Mouse (Mus musculus) heart, embryonic 13.5 days (tissue): Measurements from ENCODE around the gene Rsg1. TPM values are rescaled to one million over a fixed set of nuclear protein-coding genes. Genes with fewer than 3 reads are reported as not detected.

Source experiments
- ATAC-seq: fragments of 200-750 bp; cut with Nextera tagmentation; 2 replicates; pipeline ENCODE4 v1.8.0; 2017; ENCODE audit warnings: moderate TSS enrichment; ENCODE audit not compliant: insufficient number of reproducible peaks, low FRiP score, low TSS enrichment; ENCODE audit errors: extremely low read depth
- H3K27ac ChIP-seq: fragments of 300-500 bp; sonication (generic); replicated peaks from 2 replicates; pipeline ENCODE4 v1.5.1; 2015; ENCODE audit warnings: moderate library complexity, mild to moderate bottlenecking, inconsistent platforms
- H3K27me3 ChIP-seq: fragments of 300-500 bp; sonication (generic); replicated peaks from 2 replicates; pipeline ENCODE4 v1.6.1; 2015; ENCODE audit warnings: mild to moderate bottlenecking, inconsistent platforms
- H3K36me3 ChIP-seq: fragments of 300-500 bp; sonication (generic); 2 replicates; pipeline ENCODE4 v1.6.1; 2015; ENCODE audit warnings: mild to moderate bottlenecking, inconsistent platforms
- H3K4me1 ChIP-seq: fragments of 300-500 bp; sonication (generic); 2 replicates; pipeline ENCODE4 v1.6.1; 2015; ENCODE audit warnings: inconsistent platforms
- H3K4me2 ChIP-seq: fragments of 300-500 bp; sonication (generic); 2 replicates; pipeline ENCODE4 v1.6.1; 2015; ENCODE audit warnings: inconsistent platforms, mild to moderate bottlenecking, moderate library complexity
- H3K4me3 ChIP-seq: fragments of 300-500 bp; sonication (generic); 2 replicates; pipeline ENCODE4 v1.5.1; 2015; ENCODE audit warnings: moderate library complexity, mild to moderate bottlenecking, inconsistent platforms
- H3K9ac ChIP-seq: fragments of 300-500 bp; sonication (generic); 2 replicates; pipeline ENCODE4 v1.6.1; 2015; ENCODE audit warnings: inconsistent platforms, mild to moderate bottlenecking, moderate library complexity
- H3K9me3 ChIP-seq: fragments of 300-500 bp; sonication (generic); 2 replicates; pipeline ENCODE4 v1.6.1; 2016; ENCODE audit warnings: inconsistent platforms
- WGBS: fragments of 180-500 bp; shearing (Covaris S2); methylation state at CpG from one replicate; pipeline ENCODE4 v1.1.7; 2015; ENCODE audit warnings: mixed read lengths; 5-methylcytosine and 5-hydroxymethylcytosine counted together
- polyA plus RNA-seq: library from polyadenylated mRNA; unstranded; fragments of >200 nt; fragmentation: Nextera tagmentation; extraction: Ambion mirVana; gene quantifications from 2 replicates; pipeline ENCODE4 v1.2.1, GENCODE M21; 2015

The Rsg1 gene
- 2.3 and 3.0 TPM in 2 replicates for polyA plus RNA-seq

- ATAC-seq, result peak; percentile 68; the same call in 1 of the 2 replicates
- Histone ChIP-seq H3K27ac (0 out of 2 replicates have a peak within 1 kb of the TSS, but pooled peaks have one; percentile 26), H3K27me3 (no peaks in the 10 kb centered on the region), H3K9me3 (no peaks in the 10 kb centered on the region), H3K36me3 (no peaks in the 10 kb centered on the region), H3K9ac (peak within 1 kb of the TSS; percentile 83), H3K4me1 (peaks cover 17% of the 10 kb centered on the region), H3K4me3 (peak within 1 kb of the TSS; percentile 64), H3K4me2 (peak within 1 kb of the TSS; percentile 93)
- under 1% methylated on average over 24 of the region's 24 CpGs for WGBS
Measured at GRCm38 (mm10) chr4:141213770-141214336, at the start of gene Rsg1. Gene Rsg1, plus strand, starts transcription at chr4:141213956.

- WGBS, result 71% methylated on average over 8 of the region's 8 CpGs
- no peaks in the 10 kb centered on the region for H3K9me3 ChIP-seq
Measured at GRCm38 (mm10) chr4:141165744-141166292, 47.9 kb upstream of the Rsg1 start.

GRCm38 (mm10) chr4:141167156-141167555 is 46.6 kb upstream of the Rsg1 start:
- H3K4me1 ChIP-seq, result 0 out of 2 replicates have a peak, but pooled peaks cover 5% of the 10 kb centered on the region
- H3K36me3 ChIP-seq, result peaks cover 55% of the 10 kb centered on the region
- H3K27me3 ChIP-seq, result no peaks in the 10 kb centered on the region
- H3K9ac ChIP-seq, result no peak overlapping the region
- no peak for ATAC-seq
- no peak overlapping the region for H3K27ac ChIP-seq
- H3K4me3 ChIP-seq, result no peak overlapping the region
- H3K4me2 ChIP-seq, result no peak overlapping the region
- no peaks in the 10 kb centered on the region for H3K9me3 ChIP-seq
- WGBS, result 92% methylated on average over 3 of the region's 3 CpGs

More at GRCm38 (mm10) chr4:141165744-141166292, 47.9 kb upstream of the Rsg1 start:
- Histone ChIP-seq H3K27ac (no peak overlapping the region), H3K27me3 (no peaks in the 10 kb centered on the region), H3K36me3 (peaks cover 42% of the 10 kb centered on the region), H3K9ac (no peak overlapping the region), H3K4me2 (no peak overlapping the region), H3K4me3 (no peak overlapping the region), H3K4me1 (peaks cover 13% of the 10 kb centered on the region)
- ATAC-seq, result no peak

DNA sequence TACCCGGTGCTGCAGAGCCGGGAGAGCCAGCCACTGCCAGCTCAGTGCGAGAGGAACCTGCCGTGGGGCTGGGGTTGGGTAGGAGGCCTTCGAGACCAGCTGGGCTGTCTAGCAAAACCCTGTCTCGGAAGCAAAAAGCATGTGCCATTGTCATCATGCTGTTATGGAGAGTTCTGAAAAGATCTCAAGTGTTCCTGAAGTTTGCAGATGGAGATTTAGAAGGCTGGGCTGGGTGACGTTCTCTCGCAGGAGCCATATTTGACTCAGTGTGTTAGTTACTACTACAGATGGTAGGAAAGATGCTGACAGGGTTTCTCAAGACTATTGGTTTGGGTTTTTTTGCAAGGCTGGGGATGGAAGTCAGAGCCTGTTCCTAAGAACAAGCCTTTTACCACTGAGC is 41.6 kb upstream of the Rsg1 start:
- H3K4me2 ChIP-seq, result no peak overlapping the region
- 92% methylated on average over 8 of the region's 8 CpGs for WGBS
- ATAC-seq, result no peak
- H3K27ac ChIP-seq, result no peak overlapping the region
- peaks cover 16% of the 10 kb centered on the region for H3K4me1 ChIP-seq
- no peak overlapping the region for H3K9ac ChIP-seq
- H3K36me3 ChIP-seq, result peaks cover 77% of the 10 kb centered on the region
- no peaks in the 10 kb centered on the region for H3K9me3 ChIP-seq
- no peaks in the 10 kb centered on the region for H3K27me3 ChIP-seq
- no peak overlapping the region for H3K4me3 ChIP-seq

GRCm38 (mm10) chr4:141175783-141176182 is 38.0 kb upstream of the Rsg1 start:
- Histone ChIP-seq H3K4me3 (no peak overlapping the region), H3K9ac (no peak overlapping the region), H3K36me3 (peaks cover 63% of the 10 kb centered on the region), H3K27ac (peak overlapping the region; percentile 58; the same call in 1 of the 2 replicates), H3K4me2 (no peak overlapping the region), H3K4me1 (peaks cover 18% of the 10 kb centered on the region), H3K27me3 (no peaks in the 10 kb centered on the region), H3K9me3 (no peaks in the 10 kb centered on the region)
- WGBS, result 51% methylated on average over 5 of the region's 5 CpGs
- ATAC-seq, result no peak

DNA sequence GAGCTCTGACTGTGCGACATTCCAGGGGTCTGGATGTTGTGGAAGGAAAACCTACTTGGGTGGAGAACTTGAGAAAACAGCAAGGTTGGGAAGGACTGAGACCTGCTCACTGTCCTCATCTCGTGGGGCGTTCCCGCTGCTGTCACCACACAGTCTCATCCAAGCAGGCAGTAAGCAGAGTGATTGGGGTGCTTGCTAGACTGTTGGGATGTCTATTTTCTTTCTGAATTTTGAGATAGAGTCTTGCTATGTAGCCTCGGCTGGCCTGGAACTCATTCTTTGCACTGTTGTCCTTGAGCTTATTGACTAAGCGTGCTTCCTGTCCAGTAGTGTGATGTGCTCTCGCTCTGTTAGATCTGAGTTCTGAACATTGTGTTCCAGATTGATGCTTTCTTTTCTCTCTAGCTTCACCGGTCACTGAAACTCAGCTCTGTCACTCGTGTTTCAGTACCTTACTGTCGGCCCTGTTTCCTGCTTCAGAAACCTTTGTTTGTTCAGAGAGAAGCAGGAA is 37.4 kb upstream of the Rsg1 start:
- Histone ChIP-seq H3K9me3 (no peaks in the 10 kb centered on the region), H3K27ac (peak overlapping the region; percentile 58), H3K4me3 (no peak overlapping the region), H3K36me3 (peaks cover 63% of the 10 kb centered on the region), H3K4me2 (no peak overlapping the region), H3K4me1 (peaks cover 18% of the 10 kb centered on the region), H3K27me3 (no peaks in the 10 kb centered on the region), H3K9ac (peak overlapping the region; percentile 28; the same call in 1 of the 2 replicates)
- 65% methylated on average over 10 of the region's 10 CpGs for WGBS
- no peak for ATAC-seq

DNA sequence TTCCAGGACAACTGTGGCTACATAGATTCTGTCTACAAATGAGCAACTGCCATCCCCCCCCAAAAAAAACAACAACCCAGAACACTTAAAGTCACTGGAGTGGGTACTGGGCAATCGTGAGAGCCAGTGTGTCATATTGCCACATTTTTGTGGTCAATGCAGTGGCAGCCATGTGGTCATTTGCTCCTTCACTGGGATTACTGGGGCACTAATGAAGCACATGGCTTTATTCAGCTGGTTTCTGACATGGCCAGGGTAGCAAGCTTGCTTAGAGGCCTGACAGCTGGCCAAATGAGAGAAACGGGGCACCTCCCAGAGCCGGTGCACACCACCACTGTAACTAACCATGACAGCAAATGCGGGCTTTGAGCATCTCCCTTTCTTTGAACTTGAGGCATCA is 35.3 kb upstream of the Rsg1 start:
- Histone ChIP-seq H3K27ac (no peak overlapping the region), H3K9me3 (no peaks in the 10 kb centered on the region), H3K36me3 (peaks cover 66% of the 10 kb centered on the region), H3K4me2 (no peak overlapping the region), H3K4me1 (peaks cover 18% of the 10 kb centered on the region), H3K27me3 (no peaks in the 10 kb centered on the region), H3K4me3 (no peak overlapping the region), H3K9ac (no peak overlapping the region)
- no peak for ATAC-seq
- WGBS, result 83% methylated on average over 4 of the region's 4 CpGs

DNA sequence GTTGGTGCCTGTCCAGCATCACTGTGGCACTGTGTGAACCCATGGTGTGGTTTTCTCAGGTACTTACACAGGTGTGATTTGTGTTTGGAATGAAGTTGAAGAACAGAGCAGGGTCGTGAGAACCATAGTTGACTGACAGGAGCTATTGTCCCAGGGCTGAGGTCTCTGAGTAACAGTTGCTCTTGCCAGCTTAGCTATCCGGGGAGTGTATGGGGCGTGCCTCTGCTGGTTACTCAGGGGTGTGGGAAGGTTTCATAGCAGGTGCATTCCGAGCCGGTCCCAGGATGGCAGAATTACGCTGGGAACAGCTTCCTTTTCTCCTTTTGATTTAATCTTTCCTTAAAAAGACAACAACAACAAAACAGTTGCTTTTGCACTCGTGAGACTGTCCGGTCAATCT is 32.9 kb upstream of the Rsg1 start:
- Histone ChIP-seq H3K36me3 (peaks cover 65% of the 10 kb centered on the region), H3K4me3 (no peak overlapping the region), H3K27me3 (no peaks in the 10 kb centered on the region), H3K9me3 (no peaks in the 10 kb centered on the region), H3K4me2 (no peak overlapping the region), H3K27ac (no peak overlapping the region), H3K4me1 (peaks cover 21% of the 10 kb centered on the region), H3K9ac (no peak overlapping the region)
- 89% methylated on average over 8 of the region's 8 CpGs for WGBS
- ATAC-seq, result no peak

DNA sequence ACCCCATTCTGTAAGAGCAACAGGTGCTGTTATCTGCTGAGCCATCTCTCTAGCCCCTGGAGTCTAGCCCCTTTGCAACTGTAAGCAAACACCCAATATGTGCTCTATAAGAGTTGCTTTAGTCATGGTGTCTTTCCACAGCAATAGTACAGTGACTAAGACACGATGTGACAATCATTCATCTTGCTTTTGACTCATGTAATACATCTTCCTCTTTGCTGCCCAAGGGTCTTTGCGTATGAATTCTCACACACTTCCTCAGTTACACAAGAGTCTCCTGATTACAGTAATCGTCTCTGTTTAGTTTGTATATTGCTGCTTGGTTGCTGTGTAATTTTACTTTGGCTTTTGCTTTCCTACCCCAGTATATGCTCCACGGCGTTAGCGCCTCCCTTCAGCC is 31.8 kb upstream of the Rsg1 start:
- H3K36me3 ChIP-seq, result peaks cover 60% of the 10 kb centered on the region
- peaks cover 21% of the 10 kb centered on the region for H3K4me1 ChIP-seq
- H3K4me3 ChIP-seq, result no peak overlapping the region
- H3K27ac ChIP-seq, result no peak overlapping the region
- WGBS, result 94% methylated on average over 6 of the region's 6 CpGs
- H3K9ac ChIP-seq, result no peak overlapping the region
- H3K9me3 ChIP-seq, result no peaks in the 10 kb centered on the region
- no peaks in the 10 kb centered on the region for H3K27me3 ChIP-seq
- ATAC-seq, result no peak
- no peak overlapping the region for H3K4me2 ChIP-seq

DNA sequence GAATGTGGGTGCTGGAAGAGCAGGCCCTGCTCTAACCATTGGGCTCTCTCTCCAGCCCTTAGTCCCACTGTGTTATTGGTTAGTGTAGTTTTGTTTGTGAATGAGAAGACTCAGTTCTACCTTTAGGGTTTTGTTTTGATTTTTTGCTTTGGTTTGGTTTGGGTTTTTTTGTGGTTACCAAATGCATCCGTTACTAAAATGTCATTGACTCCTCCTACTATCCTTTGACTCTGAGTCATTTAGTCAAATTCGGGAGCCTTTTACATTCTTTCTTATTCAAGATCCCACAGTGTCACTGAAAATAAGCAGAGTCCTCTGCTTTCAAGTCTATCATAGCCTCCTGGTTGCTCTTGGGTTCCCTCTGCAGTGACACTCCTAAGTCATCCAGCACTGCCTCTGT is 29.8 kb upstream of the Rsg1 start:
- ATAC-seq, result no peak

GRCm38 (mm10) chr4:141184426-141184825 is 29.3 kb upstream of the Rsg1 start:
- no peak for ATAC-seq
- no peaks in the 10 kb centered on the region for H3K9me3 ChIP-seq
- H3K27me3 ChIP-seq, result no peaks in the 10 kb centered on the region
- H3K4me3 ChIP-seq, result no peak overlapping the region
- 89% methylated on average over 4 of the region's 4 CpGs for whole genome bisulfite sequencing
- H3K4me2 ChIP-seq, result no peak overlapping the region
- peaks cover 24% of the 10 kb centered on the region for H3K4me1 ChIP-seq
- H3K36me3 ChIP-seq, result peaks cover 51% of the 10 kb centered on the region
- no peak overlapping the region for H3K9ac ChIP-seq
- no peak overlapping the region for H3K27ac ChIP-seq

More for the DNA sequence above, 29.8 kb upstream of the Rsg1 start:
- Histone ChIP-seq H3K27ac (no peak overlapping the region), H3K4me3 (no peak overlapping the region), H3K4me1 (peaks cover 24% of the 10 kb centered on the region), H3K9ac (no peak overlapping the region), H3K36me3 (peaks cover 49% of the 10 kb centered on the region), H3K9me3 (no peaks in the 10 kb centered on the region), H3K4me2 (no peak overlapping the region), H3K27me3 (no peaks in the 10 kb centered on the region)
- 86% methylated on average over 2 of the region's 2 CpGs for WGBS
